Mouse (Mus musculus): ENCODE measurements around the gene Zfp839. TPM values are rescaled to one million over a fixed set of nuclear protein-coding genes. Genes with fewer than 3 reads are reported as not detected.

Gene Zfp839
- polyA plus RNA-seq, 1 experiment from 2014 or later, result 2.3 TPM

DNA sequence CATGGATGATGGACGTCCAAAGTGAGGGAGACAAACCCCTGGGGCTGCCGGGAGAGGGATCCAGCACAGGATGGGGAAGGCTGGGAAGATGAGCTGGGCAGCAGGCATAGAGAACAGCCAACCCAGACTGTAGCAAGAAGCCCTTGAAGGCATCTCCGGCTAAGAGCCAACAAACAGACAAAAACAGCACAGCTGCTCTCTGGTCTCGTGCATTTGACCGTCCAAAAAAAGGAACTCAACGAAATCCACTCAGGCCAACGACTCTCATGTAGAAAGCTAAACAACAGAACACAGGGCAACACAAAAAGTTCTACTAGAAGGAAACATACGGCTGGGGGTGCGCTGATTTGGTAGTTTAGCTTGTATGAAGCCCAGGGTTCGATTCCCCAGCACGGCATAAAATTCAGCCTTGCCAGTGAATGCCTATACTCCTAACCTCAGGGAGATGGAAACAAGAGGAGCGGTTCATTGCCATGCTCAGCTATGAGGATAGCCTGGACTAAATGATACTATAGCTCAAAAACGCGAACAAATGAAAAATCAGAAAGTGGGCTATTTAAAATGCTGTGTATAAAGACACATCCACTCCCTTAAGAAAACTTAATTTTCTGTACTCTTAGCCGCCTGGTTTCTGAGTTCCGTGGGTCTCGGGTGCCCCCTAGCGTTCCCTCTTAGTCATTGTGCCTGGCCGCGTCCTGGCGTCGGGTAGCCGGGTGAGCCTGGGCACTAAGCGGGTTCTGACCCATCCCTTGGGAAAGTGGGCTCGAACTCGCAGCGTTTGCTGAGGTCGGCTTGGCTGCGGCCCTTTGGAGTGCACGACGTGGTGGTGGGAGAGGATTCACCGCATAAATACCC is 6.6 kb upstream of the Zfp839 start:
- Histone ChIP-seq H3K36me3 (ENCODE audit: control insufficient read depth, insufficient read depth, low read length) (no peaks in the 10 kb centered on the region), H3K9me3 (ENCODE audit: control insufficient read depth, low read length) (no peaks in the 10 kb centered on the region), H3K27ac (replicated peaks) (0 out of 2 replicates have a peak overlapping the region, but pooled peaks have one; percentile 88), H3K9ac (ENCODE audit: low read length) (peak overlapping the region; percentile 45), H3K4me1 (replicated peaks; ENCODE audit: control insufficient read depth, insufficient read depth) (no peaks in the 10 kb centered on the region; the same call in 1 of the 2 replicates), H3K27me3 (ENCODE audit: control insufficient read depth, insufficient read depth, low read length) (no peaks in the 10 kb centered on the region), H3K4me3 (ENCODE audit: low read depth, low read length) (peak overlapping the region; percentile 56), H3K4me2 (replicated peaks; ENCODE audit: low read depth) (peak overlapping the region; percentile 78)
- DNase-seq (ENCODE audit: low spot score), result peak; percentile 87
- peak; percentile 97 for TF ChIP-seq CTCF (IDR thresholded peaks at IDR 0.05; ENCODE audit: low read depth)
- no peak for TF ChIP-seq EP300 (optimal IDR thresholded peaks at IDR 0.05)
- ATAC-seq (ENCODE audit: low FRiP score, low TSS enrichment), result peak; percentile 46
- 19% methylated on average over 32 of the region's 32 CpGs for WGBS

DNA sequence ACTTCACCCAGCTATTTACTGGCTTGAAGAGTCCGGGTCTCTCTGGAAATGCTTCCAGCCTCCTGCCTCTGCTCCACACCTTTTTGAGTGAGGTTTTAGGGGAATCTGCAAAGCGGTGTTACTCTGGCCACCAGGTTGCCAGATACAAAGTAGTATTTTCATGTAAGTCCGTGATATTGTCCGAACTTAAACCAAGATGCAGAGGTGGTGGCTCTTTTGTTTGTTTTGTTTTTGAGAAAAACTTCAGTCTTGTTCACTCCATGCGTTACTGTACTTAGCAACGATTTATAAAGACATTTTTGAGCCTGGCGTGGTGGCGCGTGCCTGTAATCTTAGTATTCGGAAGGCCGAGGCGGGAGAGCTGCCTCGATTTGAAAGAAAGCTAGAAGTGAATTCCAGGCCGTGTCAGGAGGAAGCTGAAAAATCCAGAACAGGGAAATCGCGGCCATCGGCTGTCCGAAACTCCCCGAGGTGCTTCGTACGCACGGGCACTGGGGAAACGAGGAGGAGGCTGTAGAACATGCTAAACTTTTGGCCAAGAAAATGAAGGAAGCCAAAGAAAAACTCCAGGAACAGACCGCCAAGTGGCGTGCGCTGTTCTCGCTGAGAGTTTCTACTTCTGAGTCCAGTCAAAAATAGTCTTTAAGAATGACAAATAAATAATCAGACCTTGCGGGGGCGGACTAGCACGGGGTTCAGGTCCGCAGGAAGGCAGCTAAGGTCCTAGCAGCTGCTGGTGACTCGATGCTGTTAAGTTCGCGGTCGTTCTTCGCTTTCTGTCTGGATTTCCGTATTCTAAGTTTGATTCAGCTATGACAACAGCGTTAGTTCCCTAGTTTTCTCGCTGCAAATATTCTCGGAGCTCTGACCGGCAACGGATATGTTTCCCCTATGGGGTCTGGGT is 5.6 kb upstream of the Zfp839 start:
- Histone ChIP-seq H3K4me3 (ENCODE audit: low read depth, low read length) (peak overlapping the region; percentile 56), H3K27ac (replicated peaks) (peak overlapping the region; percentile 88), H3K4me2 (replicated peaks; ENCODE audit: low read depth) (peak overlapping the region; percentile 78), H3K36me3 (ENCODE audit: control insufficient read depth, insufficient read depth, low read length) (no peaks in the 10 kb centered on the region), H3K4me1 (replicated peaks; ENCODE audit: control insufficient read depth, insufficient read depth) (no peaks in the 10 kb centered on the region; the same call in 1 of the 2 replicates), H3K27me3 (ENCODE audit: control insufficient read depth, insufficient read depth, low read length) (no peaks in the 10 kb centered on the region), H3K9me3 (ENCODE audit: control insufficient read depth, low read length) (no peaks in the 10 kb centered on the region), H3K9ac (ENCODE audit: low read length) (peak overlapping the region; percentile 45)
- TF ChIP-seq CTCF (IDR thresholded peaks at IDR 0.05; ENCODE audit: low read depth), result no peak
- TF ChIP-seq EP300 (optimal IDR thresholded peaks at IDR 0.05), result no peak
- DNase-seq (ENCODE audit: low spot score), result peak; percentile 50
- peak; percentile 37 for ATAC-seq (ENCODE audit: low FRiP score, low TSS enrichment)
- WGBS, result 1% methylated on average over 42 of the region's 42 CpGs

- H3K4me3 ChIP-seq (ENCODE audit: low read depth, low read length), result peak overlapping the region; percentile 56
- ATAC-seq (ENCODE audit: low FRiP score, low TSS enrichment), result peak; percentile 94
- no peaks in the 10 kb centered on the region for H3K9me3 ChIP-seq (ENCODE audit: control insufficient read depth, low read length)
- DNase-seq (ENCODE audit: low spot score), result peak; percentile 98
- TF ChIP-seq CTCF (IDR thresholded peaks at IDR 0.05; ENCODE audit: low read depth), result no peak
- TF ChIP-seq EP300 (optimal IDR thresholded peaks at IDR 0.05), result no peak
- peaks cover 2% of the 10 kb centered on the region; the same call in 1 of the 2 replicates for H3K4me1 ChIP-seq (replicated peaks; ENCODE audit: control insufficient read depth, insufficient read depth)
- H3K36me3 ChIP-seq (ENCODE audit: control insufficient read depth, insufficient read depth, low read length), result no peaks in the 10 kb centered on the region
- peak overlapping the region; percentile 88 for H3K27ac ChIP-seq (replicated peaks)
- H3K27me3 ChIP-seq (ENCODE audit: control insufficient read depth, insufficient read depth, low read length), result no peaks in the 10 kb centered on the region
- WGBS, result under 1% methylated on average over 36 of the region's 36 CpGs
- peak overlapping the region; percentile 65 for H3K9ac ChIP-seq (ENCODE audit: low read length)
- H3K4me2 ChIP-seq (replicated peaks; ENCODE audit: low read depth), result peak overlapping the region; percentile 78
Observed at GRCm38 (mm10) chr12:110845131-110845880, 4.7 kb upstream of the Zfp839 start.

GRCm38 (mm10) chr12:110846191-110846765 is 3.8 kb upstream of the Zfp839 start:
- Histone ChIP-seq H3K27ac (replicated peaks) (no peak overlapping the region), H3K4me3 (ENCODE audit: low read depth, low read length) (peak overlapping the region; percentile 56), H3K9me3 (ENCODE audit: control insufficient read depth, low read length) (no peaks in the 10 kb centered on the region), H3K27me3 (ENCODE audit: control insufficient read depth, insufficient read depth, low read length) (no peaks in the 10 kb centered on the region), H3K4me1 (replicated peaks; ENCODE audit: control insufficient read depth, insufficient read depth) (peaks cover 2% of the 10 kb centered on the region), H3K9ac (ENCODE audit: low read length) (no peak overlapping the region; the same call in 1 of the 2 replicates), H3K4me2 (replicated peaks; ENCODE audit: low read depth) (peak overlapping the region; percentile 78), H3K36me3 (ENCODE audit: control insufficient read depth, insufficient read depth, low read length) (no peaks in the 10 kb centered on the region)
- WGBS, result 74% methylated on average over 6 of the region's 6 CpGs
- TF ChIP-seq CTCF (IDR thresholded peaks at IDR 0.05; ENCODE audit: low read depth) (no peak), EP300 (optimal IDR thresholded peaks at IDR 0.05) (no peak)
- ATAC-seq (ENCODE audit: low FRiP score, low TSS enrichment) (no peak), DNase-seq (ENCODE audit: low spot score) (no peak)

GRCm38 (mm10) chr12:110850929-110851256 is 840 bp downstream of the Zfp839 start:
- DNase-seq (ENCODE audit: low spot score), result no peak
- no peak for ATAC-seq (ENCODE audit: low FRiP score, low TSS enrichment)
- WGBS, result 11% methylated on average over 9 of the region's 9 CpGs

More at GRCm38 (mm10) chr12:110850929-110851256, 840 bp downstream of the Zfp839 start:
- peak overlapping the region; percentile 83 for H3K4me3 ChIP-seq (ENCODE audit: low read depth, low read length)
- no peak for TF ChIP-seq EP300 (optimal IDR thresholded peaks at IDR 0.05)
- TF ChIP-seq CTCF (IDR thresholded peaks at IDR 0.05; ENCODE audit: low read depth), result no peak
- peaks cover 2% of the 10 kb centered on the region; the same call in 1 of the 2 replicates for H3K4me1 ChIP-seq (replicated peaks; ENCODE audit: control insufficient read depth, insufficient read depth)
- H3K4me2 ChIP-seq (replicated peaks; ENCODE audit: low read depth), result peak overlapping the region; percentile 75
- H3K27me3 ChIP-seq (ENCODE audit: control insufficient read depth, insufficient read depth, low read length), result no peaks in the 10 kb centered on the region
- no peaks in the 10 kb centered on the region for H3K9me3 ChIP-seq (ENCODE audit: control insufficient read depth, low read length)
- H3K9ac ChIP-seq (ENCODE audit: low read length), result peak overlapping the region; percentile 91
- H3K27ac ChIP-seq (replicated peaks), result peak overlapping the region; percentile 92
- no peaks in the 10 kb centered on the region; the same call in 1 of the 2 replicates for H3K36me3 ChIP-seq (ENCODE audit: control insufficient read depth, insufficient read depth, low read length)
